Mouse (Mus musculus) brown adipose tissue, adult 24 weeks (tissue): ENCODE data around the gene Apoe. TPM values are rescaled to one million over a fixed set of nuclear protein-coding genes. Genes with fewer than 3 reads are reported as not detected.

Source experiments
- H3K27ac ChIP-seq: fragments of 200-500 bp; replicated peaks from 2 replicates; pipeline ENCODE4 v1.5.1; 2012; ENCODE audit warnings: low read depth, mild to moderate bottlenecking, low read length
- H3K4me1 ChIP-seq: fragments of 200-500 bp; 2 replicates; pipeline ENCODE4 v1.6.1; 2012; ENCODE audit warnings: low read length, mixed read lengths; ENCODE audit not compliant: control insufficient read depth, insufficient read depth, insufficient read length
- H3K4me3 ChIP-seq: fragments of 200-500 bp; 2 replicates; pipeline ENCODE4 v1.5.1; 2012; ENCODE audit warnings: low read depth, mild to moderate bottlenecking, low read length, moderate library complexity; ENCODE audit not compliant: insufficient read depth
- polyA plus RNA-seq: library from polyadenylated mRNA; stranded (reverse); fragments of >200 nt; gene quantifications from 2 replicates; pipeline ENCODE4 v1.2.4, GENCODE M21; 2012; ENCODE audit not compliant: missing spikeins, insufficient read depth, insufficient read length

The Apoe gene
- polyA plus RNA-seq, 1 experiment, result 777 TPM

- H3K4me3 ChIP-seq, result peak overlapping the region; percentile 16; the same call in 1 of the 2 replicates
- H3K4me1 ChIP-seq, result no peaks in the 10 kb centered on the region
- H3K27ac ChIP-seq, result peak overlapping the region; percentile 88
Measured at GRCm38 (mm10) chr7:19668947-19669721, 29.9 kb downstream of the Apoe start.

- peak overlapping the region; percentile 58 for H3K27ac ChIP-seq
- H3K4me3 ChIP-seq, result no peak overlapping the region
- peaks cover 8% of the 10 kb centered on the region for H3K4me1 ChIP-seq
Measured at GRCm38 (mm10) chr7:19667434-19667833, 31.6 kb downstream of the Apoe start.

GRCm38 (mm10) chr7:19666750-19667149 lies 32.2 kb downstream of the Apoe start:
- H3K27ac ChIP-seq, result peak overlapping the region; percentile 58
- H3K4me3 ChIP-seq, result no peak overlapping the region
- H3K4me1 ChIP-seq, result peaks cover 8% of the 10 kb centered on the region

GRCm38 (mm10) chr7:19664955-19665841 lies 33.8 kb downstream of the Apoe start, which contains the start of gene Clptm1:
Clptm1 (minus strand) TSS chr7:19665033.
- peak within 1 kb of the TSS; percentile 86 for H3K4me3 ChIP-seq
- H3K4me1 ChIP-seq, result peaks cover 8% of the 10 kb centered on the region
- peak within 1 kb of the TSS; percentile 94 for H3K27ac ChIP-seq

- H3K27ac ChIP-seq, result no peak overlapping the region; the same call in 1 of the 2 replicates
- peak overlapping the region; percentile 86 for H3K4me3 ChIP-seq
- peaks cover 8% of the 10 kb centered on the region for H3K4me1 ChIP-seq
Measured at GRCm38 (mm10) chr7:19664455-19664954, 34.5 kb downstream of the Apoe start.

- peaks cover 8% of the 10 kb centered on the region for H3K4me1 ChIP-seq
- H3K4me3 ChIP-seq, result peak overlapping the region; percentile 86
- no peak overlapping the region for H3K27ac ChIP-seq
Measured at GRCm38 (mm10) chr7:19663940-19664339, 35.0 kb downstream of the Apoe start.

GRCm38 (mm10) chr7:19652614-19653013 lies 46.4 kb downstream of the Apoe start:
- Histone ChIP-seq H3K4me3 (no peak overlapping the region), H3K4me1 (0 out of 2 replicates have a peak, but pooled peaks cover 7% of the 10 kb centered on the region), H3K27ac (no peak overlapping the region)

- Histone ChIP-seq H3K4me1 (peaks cover 12% of the 10 kb centered on the region; the same call in 1 of the 2 replicates), H3K27ac (0 out of 2 replicates have a peak overlapping the region, but pooled peaks have one; percentile 34), H3K4me3 (no peak overlapping the region)
Measured at GRCm38 (mm10) chr7:19651063-19651786, 47.8 kb downstream of the Apoe start.

Other genes with a start within 250 kb of the Apoe start
- 9.8 and 10.9 TPM in 2 replicates for gene Mark4, start 240.4 kb downstream of the Apoe start, polyA plus RNA-seq
- gene Exoc3l2, start 235.9 kb downstream of the Apoe start, polyA plus RNA-seq, result 0.79 and 1.0 TPM in 2 replicates
- 3.4 and 4.0 TPM in 2 replicates for gene Bloc1s3, start 190.8 kb downstream of the Apoe start, polyA plus RNA-seq
- gene Trappc6a, start 190.8 kb downstream of the Apoe start, polyA plus RNA-seq, result 39.3 and 49.9 TPM in 2 replicates
- not detected in 2 replicates for gene Nkpd1, start 181.3 kb downstream of the Apoe start, polyA plus RNA-seq
- gene Ppp1r37, start 136.1 kb downstream of the Apoe start, polyA plus RNA-seq, result 35.9 and 48.9 TPM in 2 replicates
- gene Zfp296, start 121.9 kb downstream of the Apoe start, polyA plus RNA-seq, result 0.67 and 0.75 TPM in 2 replicates
- gene Gemin7, start 121.6 kb downstream of the Apoe start, polyA plus RNA-seq, result 44.2 and 47.4 TPM in 2 replicates
- 9.6 and 17.9 TPM in 2 replicates for gene Clasrp, start 94.7 kb downstream of the Apoe start, polyA plus RNA-seq
- gene Relb, start 69.8 kb downstream of the Apoe start, polyA plus RNA-seq, result 7.1 and 10.5 TPM in 2 replicates
- 72.2 and 77.2 TPM in 2 replicates for gene Clptm1, start 34.2 kb downstream of the Apoe start, polyA plus RNA-seq
- gene Apoc2, start 21.2 kb downstream of the Apoe start, polyA plus RNA-seq, result 1.7 TPM in 1 of 2 replicates, not detected in the other
- not detected in 2 replicates for gene Gm44805, start 17.8 kb downstream of the Apoe start, polyA plus RNA-seq
- not detected in 2 replicates for gene Apoc4, start 17.7 kb downstream of the Apoe start, polyA plus RNA-seq
- gene Apoc1, start 6.5 kb downstream of the Apoe start, polyA plus RNA-seq, result 1,406 and 1,867 TPM in 2 replicates
- gene Tomm40, start 16.2 kb upstream of the Apoe start, polyA plus RNA-seq, result 64.2 and 86.3 TPM in 2 replicates
- 36.0 and 38.3 TPM in 2 replicates for gene Nectin2, start 51.3 kb upstream of the Apoe start, polyA plus RNA-seq
- 7.6 and 20.8 TPM in 2 replicates for gene Bcam, start 71.8 kb upstream of the Apoe start, polyA plus RNA-seq
- 1.6 TPM in 1 of 2 replicates, not detected in the other for gene Cblc, start 97.6 kb upstream of the Apoe start, polyA plus RNA-seq
- 14.7 and 24.3 TPM in 2 replicates for gene Bcl3, start 123.6 kb upstream of the Apoe start, polyA plus RNA-seq
- gene Gm19345, start 152.8 kb upstream of the Apoe start, polyA plus RNA-seq, result not detected in 2 replicates
- not detected in 2 replicates for gene Ceacam16, start 162.1 kb upstream of the Apoe start, polyA plus RNA-seq
- not detected in 2 replicates for gene Ceacam19, start 188.8 kb upstream of the Apoe start, polyA plus RNA-seq
- 7.3 and 9.2 TPM in 2 replicates for gene Pvr, start 222.0 kb upstream of the Apoe start, polyA plus RNA-seq